Mouse (Mus musculus) testis, adult 2 months (tissue): ENCODE data around the gene Magi1. TPM values are rescaled to one million over a fixed set of nuclear protein-coding genes. Genes with fewer than 3 reads are reported as not detected.

Source experiments
- H3K27ac ChIP-seq: fragments of 200-500 bp; 2 replicates; pipeline ENCODE4 v1.5.1; 2012; ENCODE audit warnings: low read depth, low read length; ENCODE audit not compliant: control insufficient read depth, insufficient read depth
- H3K27me3 ChIP-seq: fragments of 200-500 bp; 2 replicates; pipeline ENCODE4 v1.6.1; 2012; ENCODE audit warnings: mild to moderate bottlenecking, low read length, moderate library complexity; ENCODE audit not compliant: control insufficient read depth, insufficient read depth
- H3K36me3 ChIP-seq: fragments of 200-500 bp; 2 replicates; pipeline ENCODE4 v1.6.1; 2012; ENCODE audit warnings: mild to moderate bottlenecking, low read length; ENCODE audit not compliant: control insufficient read depth, insufficient read depth
- H3K4me1 ChIP-seq: fragments of 200-500 bp; 2 replicates; pipeline ENCODE4 v1.6.1; 2012; ENCODE audit warnings: low read length; ENCODE audit not compliant: control insufficient read depth, insufficient read depth
- H3K4me3 ChIP-seq: fragments of 200-500 bp; 2 replicates; pipeline ENCODE4 v1.5.1; 2012; ENCODE audit warnings: low read depth, mild to moderate bottlenecking, low read length, moderate library complexity, mixed read lengths; ENCODE audit not compliant: control insufficient read depth
- CTCF ChIP-seq: fragments of 200-500 bp; IDR thresholded peaks from 2 replicates; pipeline ENCODE4 v1.5.1; 2012; ENCODE audit warnings: low read depth, mild to moderate bottlenecking, inconsistent platforms, low read length, moderate library complexity; ENCODE audit not compliant: control insufficient read depth, insufficient read depth, insufficient replicate concordance
- POLR2A ChIP-seq: fragments of 200-500 bp; IDR thresholded peaks from 2 replicates; pipeline ENCODE4 v1.6.1; 2012; ENCODE audit warnings: low read depth, mild to moderate bottlenecking, inconsistent platforms, low read length, moderate library complexity; ENCODE audit not compliant: control insufficient read depth
- polyA plus RNA-seq: library from polyadenylated mRNA; depleted of rRNA; stranded (reverse); fragments of >200 nt; gene quantifications from 2 replicates; pipeline ENCODE4 v1.2.3, GENCODE M21; 2012

Gene Magi1
- polyA plus RNA-seq, 1 experiment = 11.1 TPM

DNA sequence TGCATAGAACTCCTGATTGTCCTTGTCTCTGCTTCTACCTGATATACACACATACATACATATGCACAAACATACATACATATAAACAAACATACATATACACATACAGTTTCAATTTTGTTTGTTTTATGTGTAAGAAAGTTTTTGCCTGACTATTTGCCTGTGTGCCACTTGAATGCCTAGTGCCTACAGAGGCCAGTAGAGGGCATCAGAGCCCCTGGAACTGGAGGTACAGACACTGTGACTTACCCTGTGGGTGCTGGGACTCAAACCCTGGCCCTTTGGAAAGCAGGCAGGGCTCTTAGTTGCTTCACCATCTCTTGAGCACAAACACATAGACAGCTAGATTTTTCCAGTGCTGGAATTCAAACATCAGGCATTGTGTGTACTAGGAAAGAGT lies 3.7 kb upstream of the Magi1 start:
- no peaks in the 10 kb centered on the region for H3K36me3 ChIP-seq
- no peak overlapping the region for H3K27ac ChIP-seq
- peaks cover 10% of the 10 kb centered on the region for H3K4me1 ChIP-seq
- no peak overlapping the region for H3K4me3 ChIP-seq
- H3K27me3 ChIP-seq = no peaks in the 10 kb centered on the region
- TF ChIP-seq CTCF (no peak; the same call in 1 of the 2 replicates), POLR2A (no peak)

DNA sequence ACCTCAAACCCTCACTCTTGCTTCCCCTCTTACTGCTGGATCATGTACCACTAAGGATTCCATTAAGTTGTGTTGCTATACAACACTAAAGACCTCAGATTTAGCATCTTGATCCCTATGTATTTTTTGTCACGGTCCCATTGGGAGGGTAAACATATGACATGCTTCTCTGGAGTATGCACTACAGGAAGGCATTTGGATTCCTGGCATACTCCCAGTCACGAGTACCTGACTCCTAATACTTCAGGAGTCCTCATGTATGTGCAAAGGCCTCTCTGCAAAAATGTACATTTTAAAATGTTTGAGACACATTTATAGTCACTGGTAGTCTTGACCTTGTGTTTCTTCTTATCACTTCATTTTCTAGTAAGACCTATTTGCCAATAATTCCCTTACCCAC lies 2.8 kb upstream of the Magi1 start:
- Histone ChIP-seq H3K4me1 (peaks cover 13% of the 10 kb centered on the region), H3K4me3 (no peak overlapping the region), H3K27me3 (no peaks in the 10 kb centered on the region), H3K36me3 (no peaks in the 10 kb centered on the region), H3K27ac (no peak overlapping the region)
- TF ChIP-seq CTCF (no peak), POLR2A (no peak)

DNA sequence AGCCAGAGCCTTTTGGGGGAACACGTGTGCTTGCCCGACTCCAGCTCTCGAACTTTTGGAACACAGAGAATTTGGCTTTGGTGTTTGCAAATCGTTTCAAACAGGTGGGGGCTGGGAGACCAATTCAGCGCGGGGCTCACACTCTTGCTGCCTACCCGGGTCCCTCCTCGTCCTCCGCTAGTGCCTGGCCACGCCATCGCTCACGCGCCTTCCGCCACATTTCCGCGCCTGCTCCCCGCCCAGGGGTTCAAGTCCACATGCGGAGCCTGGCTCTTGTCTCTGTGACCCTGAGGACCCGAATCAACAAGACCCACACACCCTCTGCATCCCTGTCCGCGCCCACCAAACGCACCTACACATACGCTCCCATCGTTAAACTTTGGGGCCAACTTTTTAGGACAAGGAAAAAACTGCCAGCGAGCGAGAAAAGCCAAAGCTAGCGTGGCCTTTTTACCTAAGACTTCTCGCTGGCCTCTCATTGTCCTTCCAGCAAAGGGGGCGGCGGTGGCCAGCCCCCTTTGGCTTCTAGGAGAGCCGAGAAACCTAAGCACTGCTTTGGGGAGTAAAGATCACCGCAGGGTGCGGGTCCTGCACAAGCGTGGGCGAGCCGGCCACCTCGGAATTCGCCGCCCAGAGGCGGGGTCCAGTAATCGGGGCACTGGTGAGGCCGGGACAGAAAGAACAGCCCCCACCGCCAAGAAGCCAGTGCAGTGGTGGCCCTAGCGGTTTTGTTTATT lies 540 bp upstream of the Magi1 start:
- peaks cover 14% of the 10 kb centered on the region for H3K4me1 ChIP-seq
- no peak; the same call in 1 of the 2 replicates for TF ChIP-seq POLR2A
- no peak for TF ChIP-seq CTCF
- peak overlapping the region; percentile 49; the same call in 1 of the 2 replicates for H3K27ac ChIP-seq
- H3K27me3 ChIP-seq = no peaks in the 10 kb centered on the region
- H3K36me3 ChIP-seq = no peaks in the 10 kb centered on the region
- H3K4me3 ChIP-seq = peak overlapping the region; percentile 95

DNA sequence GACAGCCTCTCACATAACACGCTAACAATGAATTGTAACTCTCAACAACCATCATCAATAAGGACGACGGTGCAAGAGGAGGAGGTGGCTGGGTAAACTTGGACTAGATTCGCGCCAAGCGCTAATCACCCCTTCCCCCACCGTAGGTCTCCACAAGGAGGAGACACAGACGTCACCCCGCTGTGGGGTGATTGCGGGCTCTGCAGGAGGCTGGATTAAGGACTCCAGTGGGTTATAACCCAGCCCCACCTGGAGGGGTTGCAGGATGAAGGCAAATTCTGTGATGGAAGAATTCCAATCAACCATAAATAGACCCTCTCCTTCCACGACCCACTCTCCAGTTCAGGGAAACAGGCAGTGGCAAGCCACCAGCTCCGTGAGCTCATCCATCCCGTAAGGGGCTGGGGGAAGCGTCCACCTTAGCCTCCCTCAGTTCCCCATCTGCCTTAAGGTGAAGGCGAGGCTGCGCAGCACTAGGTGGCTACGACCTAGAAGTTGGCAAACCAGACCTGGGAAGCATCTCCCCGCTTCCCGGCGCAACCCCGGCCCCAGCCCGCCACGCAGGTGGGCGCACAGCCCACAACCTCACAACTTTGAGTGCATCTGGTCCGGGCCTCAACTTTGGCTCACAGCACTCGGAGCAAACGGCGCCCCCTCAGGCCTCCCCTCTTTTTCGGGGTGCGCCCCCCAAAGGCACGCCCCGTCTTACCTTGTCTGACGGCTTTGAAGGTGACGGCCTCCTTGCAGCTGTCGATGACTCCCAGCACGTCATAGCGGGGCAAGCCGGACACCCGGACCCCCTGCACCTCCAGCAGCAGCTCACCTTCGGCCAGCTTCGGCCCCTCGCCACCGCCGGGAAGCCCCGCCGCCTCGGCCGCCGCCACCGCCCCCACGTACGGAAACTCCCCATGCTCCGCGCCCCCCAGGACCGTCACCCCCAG lies 1.1 kb downstream of the Magi1 start:
- no peaks in the 10 kb centered on the region for H3K27me3 ChIP-seq
- TF ChIP-seq POLR2A (no peak), CTCF (no peak)
- peaks cover 14% of the 10 kb centered on the region for H3K4me1 ChIP-seq
- peak overlapping the region; percentile 33; the same call in 1 of the 2 replicates for H3K27ac ChIP-seq
- H3K36me3 ChIP-seq = no peaks in the 10 kb centered on the region
- peak overlapping the region; percentile 95 for H3K4me3 ChIP-seq

DNA sequence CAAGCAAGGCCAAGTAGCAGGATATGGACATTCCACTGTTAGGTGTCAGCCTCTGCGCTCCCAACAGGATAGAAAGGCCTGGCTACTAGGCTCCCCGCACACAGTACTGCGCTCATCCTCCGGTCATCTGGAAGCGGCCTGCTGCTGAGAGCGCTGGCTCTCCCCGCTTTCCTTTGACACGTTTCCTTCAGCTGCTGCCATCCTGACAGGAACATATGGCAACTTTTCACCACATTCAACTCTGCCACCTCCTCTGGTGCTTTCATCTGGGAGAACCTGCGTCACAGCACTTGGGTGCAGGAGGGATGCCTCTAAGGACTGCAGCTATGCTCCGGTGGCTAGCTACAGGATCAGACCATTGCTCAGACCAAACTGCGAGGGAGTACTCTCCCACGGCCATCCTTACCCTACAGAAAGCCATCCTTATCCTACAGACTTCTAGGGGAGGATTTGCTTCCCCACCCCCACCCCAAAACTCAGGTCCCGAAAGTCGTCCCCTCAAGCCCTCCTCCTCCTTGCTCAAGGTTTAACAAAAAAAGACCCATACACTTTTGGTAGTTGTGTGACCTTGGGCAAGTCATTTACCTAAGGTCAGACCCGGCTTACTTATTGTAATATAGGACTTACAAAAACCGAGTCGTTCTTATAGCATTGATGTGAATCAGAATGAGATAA lies 2.0 kb downstream of the Magi1 start:
- H3K27ac ChIP-seq = no peak overlapping the region

DNA sequence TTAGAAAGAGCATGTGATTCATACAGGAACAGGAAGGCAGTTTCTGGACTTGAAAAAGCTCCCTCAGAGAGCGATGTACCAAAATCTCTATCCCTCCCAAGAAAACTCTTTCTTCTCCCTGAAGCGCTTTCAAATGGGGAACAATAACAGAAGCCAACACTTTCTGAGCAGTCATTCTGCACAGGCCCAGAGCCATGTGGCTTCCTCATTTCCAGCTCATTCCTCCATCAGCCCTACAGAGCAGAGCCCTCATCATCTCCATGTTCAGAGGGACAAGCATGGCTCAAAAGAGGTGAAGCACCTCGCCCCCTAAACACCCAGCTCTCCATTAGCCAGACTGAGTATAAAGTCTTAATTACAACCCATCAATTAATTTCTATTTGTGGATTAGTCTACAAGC lies 9.8 kb downstream of the Magi1 start:
- Histone ChIP-seq H3K36me3 (no peaks in the 10 kb centered on the region), H3K27ac (no peak overlapping the region), H3K27me3 (no peaks in the 10 kb centered on the region), H3K4me3 (no peak overlapping the region), H3K4me1 (no peaks in the 10 kb centered on the region)
- TF ChIP-seq CTCF (no peak), POLR2A (no peak)

More for the DNA sequence above, 2.0 kb downstream of the Magi1 start:
- H3K4me1 ChIP-seq = peaks cover 14% of the 10 kb centered on the region
- H3K36me3 ChIP-seq = no peaks in the 10 kb centered on the region
- TF ChIP-seq POLR2A (no peak), CTCF (no peak)
- peak overlapping the region; percentile 95 for H3K4me3 ChIP-seq
- H3K27me3 ChIP-seq = no peaks in the 10 kb centered on the region

DNA sequence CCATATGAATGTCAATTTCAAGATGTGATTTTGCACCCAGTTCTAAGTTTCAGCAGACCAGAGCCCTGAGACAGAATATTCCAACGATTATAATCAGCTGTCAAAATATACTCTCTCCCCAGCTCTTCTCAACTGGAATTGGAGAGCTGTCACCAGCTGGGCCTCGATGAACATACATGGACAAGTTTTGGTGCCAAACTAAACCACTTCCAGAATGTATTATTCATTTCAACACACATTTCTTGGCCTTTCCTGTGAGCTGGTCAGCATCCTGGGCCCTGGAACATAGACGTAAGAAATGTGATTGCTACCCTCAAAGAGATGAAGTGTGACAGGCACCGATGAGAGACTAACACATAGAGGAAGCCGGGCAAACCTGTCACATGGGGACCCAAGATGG lies 13.7 kb downstream of the Magi1 start:
- Histone ChIP-seq H3K36me3 (no peaks in the 10 kb centered on the region), H3K27me3 (no peaks in the 10 kb centered on the region), H3K4me1 (peaks cover 2% of the 10 kb centered on the region; the same call in 1 of the 2 replicates), H3K4me3 (no peak overlapping the region), H3K27ac (no peak overlapping the region)
- TF ChIP-seq CTCF (no peak), POLR2A (no peak)
